Mouse (Mus musculus): Measurements from ENCODE around the gene Fzd1. TPM values are rescaled to one million over a fixed set of nuclear protein-coding genes. Genes with fewer than 3 reads are reported as not detected.

The Fzd1 gene
- total and polyA plus RNA-seq, 3 experiments = not detected

- no peaks in the 10 kb centered on the region for H3K27me3 ChIP-seq (replicated peaks)
These were observed 33.4 kb upstream of the Fzd1 start for GRCm38 (mm10) chr5:4791219-4791618.

GRCm38 (mm10) chr5:4790265-4790664 lies 32.4 kb upstream of the Fzd1 start:
- no peak for DNase-seq (ENCODE audit: extremely low read depth)
- in situ Hi-C loops (cut with MboI; ENCODE audit: low pct_ligation_motif_present, low pct_unique_long_range_greater_than_20kb, low sequenced_read_pairs) (no loop called here), dilution Hi-C loops (cut with MboI; ENCODE audit: extremely low pct_ligation_motif_present, extremely low pct_unique_long_range_greater_than_20kb, low sequenced_read_pairs) (no loop called here)
- H3K4me3 ChIP-seq (replicated peaks in 1 of 3; ENCODE audit: low read depth in 2 of 3, low read length in 2 of 3, poor library complexity in 1 of 3) = no peak overlapping the region
- peaks cover 2% of the 10 kb centered on the region for H3K9me3 ChIP-seq (replicated peaks; ENCODE audit: low read length)
- peaks cover 0 to 16% of the 10 kb centered on the region in 2 experiments; a peak in 3 of 4 replicates for H3K4me1 ChIP-seq (ENCODE audit: control insufficient read depth in 1 of 2, insufficient read depth in 2 of 2)
- no peak overlapping the region for H3K27ac ChIP-seq (ENCODE audit: insufficient read depth, low read depth)
- no peak overlapping the region for H3K4me2 ChIP-seq (ENCODE audit: insufficient read depth, low read depth, poor library complexity, severe bottlenecking)
- no peak for TF ChIP-seq E2F4 (IDR thresholded peaks at IDR 0.05; ENCODE audit: insufficient replicate concordance, low read depth, low read length)
- no peak for TF ChIP-seq POLR2A (IDR thresholded peaks at IDR 0.05; ENCODE audit: low read depth, low read length)
- TF ChIP-seq ELF1 (IDR thresholded peaks at IDR 0.05; ENCODE audit: low read depth, low read length) = no peak
- TF ChIP-seq PAX5 (IDR thresholded peaks at IDR 0.05; ENCODE audit: low read length) = no peak
- TF ChIP-seq POLR2AphosphoS2 (IDR thresholded peaks at IDR 0.05; ENCODE audit: low read depth, low read length) = no peak
- no peak for TF ChIP-seq USF2 (conservative IDR thresholded peaks at IDR 0.05; ENCODE audit: low read depth, low read length)
- TF ChIP-seq UBTF (IDR thresholded peaks at IDR 0.05; ENCODE audit: low read depth, low read length) = no peak
- no peak for TF ChIP-seq TCF12 (IDR thresholded peaks at IDR 0.05; ENCODE audit: low read depth, low read length)
- no peak for TF ChIP-seq ETS1 (conservative IDR thresholded peaks at IDR 0.05; ENCODE audit: low read depth, low read length)
- no peak for TF ChIP-seq CHD2 (IDR thresholded peaks at IDR 0.05; ENCODE audit: low read length)
- TF ChIP-seq TBP (conservative IDR thresholded peaks at IDR 0.05; ENCODE audit: low read depth, low read length) = no peak
- TF ChIP-seq KAT2A (IDR thresholded peaks at IDR 0.05; ENCODE audit: insufficient replicate concordance, low read length) = no peak
- TF ChIP-seq ZC3H11A (IDR thresholded peaks at IDR 0.05; ENCODE audit: low read depth, low read length) = no peak
- no peak for TF ChIP-seq RAD21 (IDR thresholded peaks at IDR 0.05; ENCODE audit: low read depth, low read length)
- no peak overlapping the region for H3K9ac ChIP-seq (ENCODE audit: insufficient read depth, low read depth)
- no peaks in the 10 kb centered on the region for H3K79me2 ChIP-seq (replicated peaks; ENCODE audit: control insufficient read depth, extremely low read depth, insufficient read depth, poor library complexity, severe bottlenecking)
- H3K27me3 ChIP-seq (replicated peaks) = no peaks in the 10 kb centered on the region
- H3K36me3 ChIP-seq (replicated peaks in 1 of 2; ENCODE audit: control insufficient read depth in 1 of 2, insufficient read depth in 1 of 2, low read length in 1 of 2) = no peaks in the 10 kb centered on the region

More at GRCm38 (mm10) chr5:4791219-4791618, 33.4 kb upstream of the Fzd1 start:
- H3K9ac ChIP-seq (ENCODE audit: insufficient read depth, low read depth) = no peak overlapping the region
- no peaks in the 10 kb centered on the region for H3K79me2 ChIP-seq (replicated peaks; ENCODE audit: control insufficient read depth, extremely low read depth, insufficient read depth, poor library complexity, severe bottlenecking)
- H3K9me3 ChIP-seq (replicated peaks; ENCODE audit: low read length) = peaks cover 2% of the 10 kb centered on the region
- peaks cover 0 to 16% of the 10 kb centered on the region in 2 experiments; a peak in 3 of 4 replicates for H3K4me1 ChIP-seq (ENCODE audit: control insufficient read depth in 1 of 2, insufficient read depth in 2 of 2)
- H3K4me2 ChIP-seq (ENCODE audit: insufficient read depth, low read depth, poor library complexity, severe bottlenecking) = no peak overlapping the region
- no peak for DNase-seq (ENCODE audit: extremely low read depth)
- H3K4me3 ChIP-seq (replicated peaks in 1 of 3; ENCODE audit: low read depth in 2 of 3, low read length in 2 of 3, poor library complexity in 1 of 3) = no peak overlapping the region
- dilution Hi-C loops (cut with MboI; ENCODE audit: extremely low pct_ligation_motif_present, extremely low pct_unique_long_range_greater_than_20kb, low sequenced_read_pairs) = no loop called here
- no peaks in the 10 kb centered on the region for H3K36me3 ChIP-seq (replicated peaks in 1 of 2; ENCODE audit: control insufficient read depth in 1 of 2, insufficient read depth in 1 of 2, low read length in 1 of 2)
- H3K27ac ChIP-seq (ENCODE audit: insufficient read depth, low read depth) = no peak overlapping the region
- no peak for TF ChIP-seq CHD2 (IDR thresholded peaks at IDR 0.05; ENCODE audit: low read length)
- no peak for TF ChIP-seq BHLHE40 (IDR thresholded peaks at IDR 0.05; ENCODE audit: low read depth, low read length)
- TF ChIP-seq CTCF (conservative IDR thresholded peaks at IDR 0.05 in 1 of 2, IDR thresholded peaks at IDR 0.05 in 1 of 2; ENCODE audit: low read depth in 2 of 2, low read length in 2 of 2) = no peak
- in situ Hi-C loops (cut with MboI; ENCODE audit: low pct_ligation_motif_present, low pct_unique_long_range_greater_than_20kb, low sequenced_read_pairs) = no loop called here

Measured in CH12.LX (cell line).